Mouse (Mus musculus) hindlimb bud, embryonic 11.5 days (tissue): ENCODE data around the gene Gdi2.
"Not testable (repeated sequence)": the region's sequence is repeated elsewhere in the genome, so short reads cannot be mapped to it uniquely, and the experiment has no call there.

Experiments
- DNase-seq: peaks from one replicate; pipeline ENCODE4 v3.0.0-alpha.2; 2012; ENCODE audit warnings: low read depth, low spot score; ENCODE audit errors: extremely low spot score

Gdi2 gene

GRCm38 (mm10) chr13:3537594-3538222, at the start of gene Gdi2:
Gene Gdi2 (plus strand): TSS chr13:3538063.
- DNase-seq, result peak; percentile 91

- no peak for DNase-seq
These were observed 42.3 kb upstream of the Gdi2 start for GRCm38 (mm10) chr13:3495526-3495925.

GRCm38 (mm10) chr13:3501014-3501413, 36.8 kb upstream of the Gdi2 start:
- not testable (repeated sequence) for DNase-seq

GRCm38 (mm10) chr13:3515351-3515750, 22.5 kb upstream of the Gdi2 start:
- not testable (repeated sequence) for DNase-seq

- DNase-seq, result not testable (repeated sequence)
These were observed 18.5 kb upstream of the Gdi2 start for GRCm38 (mm10) chr13:3519357-3519756.

- DNase-seq, result not testable (repeated sequence)
These were observed 17.9 kb upstream of the Gdi2 start for GRCm38 (mm10) chr13:3519994-3520393.

GRCm38 (mm10) chr13:3523459-3523858, 14.4 kb upstream of the Gdi2 start:
- DNase-seq, result no peak

- no peak for DNase-seq
These were observed 13.9 kb upstream of the Gdi2 start for GRCm38 (mm10) chr13:3523946-3524345.

- DNase-seq, result no peak
These were observed 12.2 kb upstream of the Gdi2 start for GRCm38 (mm10) chr13:3525611-3526051.

- DNase-seq, result no peak
These were observed 11.5 kb upstream of the Gdi2 start for GRCm38 (mm10) chr13:3526328-3526727.

- DNase-seq, result no peak
These were observed 7.4 kb upstream of the Gdi2 start for GRCm38 (mm10) chr13:3530451-3530850.

GRCm38 (mm10) chr13:3531176-3531575, 6.7 kb upstream of the Gdi2 start:
- DNase-seq, result not testable (repeated sequence)

- DNase-seq, result no peak
These were observed 6.1 kb upstream of the Gdi2 start for GRCm38 (mm10) chr13:3531692-3532320.

GRCm38 (mm10) chr13:3532451-3532850, 5.4 kb upstream of the Gdi2 start:
- no peak for DNase-seq

GRCm38 (mm10) chr13:3534146-3534545, 3.7 kb upstream of the Gdi2 start:
- DNase-seq, result no peak

GRCm38 (mm10) chr13:3538223-3538968, 533 bp downstream of the Gdi2 start:
- DNase-seq, result no peak

GRCm38 (mm10) chr13:3538969-3539562, 1.2 kb downstream of the Gdi2 start:
- DNase-seq, result no peak

GRCm38 (mm10) chr13:3540166-3540565, 2.3 kb downstream of the Gdi2 start:
- DNase-seq, result no peak

- no peak for DNase-seq
These were observed 3.4 kb downstream of the Gdi2 start for GRCm38 (mm10) chr13:3541159-3541782.

GRCm38 (mm10) chr13:3544077-3544874, 6.4 kb downstream of the Gdi2 start:
- no peak for DNase-seq
